Mouse (Mus musculus) CH12.LX (cell line): ENCODE measurements around the gene Arsb. TPM values are rescaled to one million over a fixed set of nuclear protein-coding genes. Genes with fewer than 3 reads are reported as not detected.

Experiments used
- DNase-seq: peaks from one replicate; pipeline ENCODE4 v3.0.0-alpha.2; 2013; ENCODE audit errors: extremely low read depth
- H3K27ac ChIP-seq: 2 replicates; pipeline ENCODE4 v1.5.1; 2012; ENCODE audit warnings: low read depth, mild to moderate bottlenecking, control low read depth, moderate library complexity; ENCODE audit not compliant: insufficient read depth
- H3K27me3 ChIP-seq: replicated peaks from 2 replicates; pipeline ENCODE3; 2012; ENCODE audit warnings: inconsistent platforms
- H3K36me3 ChIP-seq, 2 experiments: replicated peaks in 1 of 2; 2 replicates each; pipeline versions ENCODE3 to v1.6.1; 2012; ENCODE audit warnings: inconsistent platforms in 1 of 2, low read length in 1 of 2, mild to moderate bottlenecking in 1 of 2, mixed read lengths in 1 of 2, moderate library complexity in 1 of 2; ENCODE audit not compliant: control insufficient read depth in 1 of 2, insufficient read depth in 1 of 2
- H3K4me1 ChIP-seq, 2 experiments: 2 replicates each; pipeline ENCODE4 v1.6.1; 2012; ENCODE audit warnings: inconsistent platforms in 1 of 2, moderate library complexity in 1 of 2; ENCODE audit not compliant: insufficient read depth in 2 of 2, control insufficient read depth in 1 of 2
- H3K4me2 ChIP-seq: 2 replicates; pipeline ENCODE4 v1.6.1; 2012; ENCODE audit warnings: low read depth, mild to moderate bottlenecking, control low read depth; ENCODE audit not compliant: poor library complexity, insufficient read depth, severe bottlenecking
- H3K4me3 ChIP-seq, 3 experiments: fragments of 150-350 bp in 1 of 3; sonication (generic) in 1 of 3; replicated peaks in 1 of 3; 2 replicates each; pipeline versions ENCODE3 to v1.5.1; 2011 to 2012; ENCODE audit warnings: low read depth in 2 of 3, low read length in 2 of 3, mild to moderate bottlenecking in 2 of 3, moderate library complexity in 2 of 3, control low read depth in 1 of 3, improper control_type of control experiment in 1 of 3, inconsistent platforms in 1 of 3, mixed read lengths in 1 of 3; ENCODE audit not compliant: poor library complexity in 1 of 3
- H3K79me2 ChIP-seq: replicated peaks from 2 replicates; pipeline ENCODE4 v1.6.1; 2012; ENCODE audit warnings: mild to moderate bottlenecking, moderate library complexity; ENCODE audit not compliant: control insufficient read depth, poor library complexity, insufficient read depth, severe bottlenecking; ENCODE audit errors: extremely low read depth
- H3K9ac ChIP-seq: 2 replicates; pipeline ENCODE4 v1.6.1; 2012; ENCODE audit warnings: low read depth, mild to moderate bottlenecking, control low read depth, moderate library complexity; ENCODE audit not compliant: insufficient read depth
- H3K9me3 ChIP-seq: replicated peaks from 2 replicates; pipeline ENCODE3; 2012; ENCODE audit warnings: low read length, inconsistent platforms, mixed read lengths
- BHLHE40 ChIP-seq: IDR thresholded peaks from 2 replicates; pipeline ENCODE4 v1.6.1; 2011; ENCODE audit warnings: mild to moderate bottlenecking, low read depth, low read length, improper control_type of control experiment
- CHD1 ChIP-seq: IDR thresholded peaks from 2 replicates; pipeline ENCODE4 v1.6.1; 2012; ENCODE audit warnings: low read depth, low read length, improper control_type of control experiment, inconsistent platforms
- CHD2 ChIP-seq: IDR thresholded peaks from 2 replicates; pipeline ENCODE4 v1.6.1; 2011; ENCODE audit warnings: low read length, improper control_type of control experiment
- ETS1 ChIP-seq: conservative IDR thresholded peaks from 2 replicates; pipeline ENCODE4 v1.6.1; 2012; ENCODE audit warnings: low read depth, mild to moderate bottlenecking, inconsistent platforms, low read length, improper control_type of control experiment, moderate library complexity
- JUN ChIP-seq: IDR thresholded peaks from 2 replicates; pipeline ENCODE4 v1.6.1; 2011; ENCODE audit warnings: low read depth, mild to moderate bottlenecking, low read length, improper control_type of control experiment, moderate library complexity; ENCODE audit not compliant: insufficient read depth
- MAFK ChIP-seq: IDR thresholded peaks from 2 replicates; pipeline ENCODE4 v1.6.1; 2011; ENCODE audit warnings: low read length, improper control_type of control experiment; ENCODE audit not compliant: insufficient replicate concordance
- MAX ChIP-seq: IDR thresholded peaks from 2 replicates; pipeline ENCODE4 v1.6.1; 2011; ENCODE audit warnings: low read length, improper control_type of control experiment
- MAZ ChIP-seq: IDR thresholded peaks from 2 replicates; pipeline ENCODE4 v1.6.1; 2012; ENCODE audit warnings: low read depth, mild to moderate bottlenecking, inconsistent platforms, low read length, improper control_type of control experiment, moderate library complexity
- MYC ChIP-seq: IDR thresholded peaks from 2 replicates; pipeline ENCODE4 v1.6.1; 2011; ENCODE audit warnings: low read depth, mild to moderate bottlenecking, improper control_type of control experiment, low read length
- NELFE ChIP-seq: IDR thresholded peaks from 2 replicates; pipeline ENCODE4 v1.6.1; 2011; ENCODE audit warnings: low read depth, low read length, improper control_type of control experiment
- POLR2AphosphoS2 ChIP-seq: IDR thresholded peaks from 2 replicates; pipeline ENCODE4 v1.6.1; 2011; ENCODE audit warnings: low read depth, low read length, improper control_type of control experiment
- RAD21 ChIP-seq: IDR thresholded peaks from 2 replicates; pipeline ENCODE4 v1.6.1; 2011; ENCODE audit warnings: low read depth, mild to moderate bottlenecking, low read length, improper control_type of control experiment, moderate library complexity
- SMC3 ChIP-seq: IDR thresholded peaks from 2 replicates; pipeline ENCODE4 v1.6.1; 2011; ENCODE audit warnings: low read depth, low read length, improper control_type of control experiment
- TBP ChIP-seq: conservative IDR thresholded peaks from 2 replicates; pipeline ENCODE4 v1.6.1; 2011; ENCODE audit warnings: low read depth, low read length, improper control_type of control experiment
- TCF12 ChIP-seq: IDR thresholded peaks from 2 replicates; pipeline ENCODE4 v1.6.1; 2014; ENCODE audit warnings: low read depth, mild to moderate bottlenecking, inconsistent platforms, low read length, improper control_type of control experiment
- USF1 ChIP-seq: IDR thresholded peaks from 2 replicates; pipeline ENCODE4 v1.6.1; 2014; ENCODE audit warnings: low read depth, mild to moderate bottlenecking, inconsistent platforms, low read length, improper control_type of control experiment
- ZKSCAN1 ChIP-seq: IDR thresholded peaks from 2 replicates; pipeline ENCODE4 v1.6.1; 2012; ENCODE audit warnings: low read depth, inconsistent platforms, low read length, improper control_type of control experiment, borderline replicate concordance
- ZMIZ1 ChIP-seq: IDR thresholded peaks from 2 replicates; pipeline ENCODE4 v1.6.1; 2012; ENCODE audit warnings: low read depth, mild to moderate bottlenecking, inconsistent platforms, low read length, improper control_type of control experiment
- ZNF384 ChIP-seq: IDR thresholded peaks from 2 replicates; pipeline ENCODE4 v1.6.1; 2012; ENCODE audit warnings: low read depth, low read length, improper control_type of control experiment, inconsistent platforms
- dilution Hi-C: fragments of 300-500 bp; cut with MboI; formaldehyde crosslinking; loops from 2 replicates; pipeline ENCODE4 v1.14.3; 2020; ENCODE audit warnings: low sequenced_read_pairs; ENCODE audit not compliant: extremely low pct_unique_long_range_greater_than_20kb, extremely low pct_ligation_motif_present
- in situ Hi-C: fragments of 300-500 bp; cut with MboI; formaldehyde crosslinking; loops from 3 replicates; pipeline ENCODE4 v1.14.3; 2019; ENCODE audit warnings: low sequenced_read_pairs, low pct_ligation_motif_present, low pct_unique_long_range_greater_than_20kb, mixed read lengths
- polyA plus RNA-seq: library from polyadenylated mRNA; unstranded; fragments of >175 nt; gene quantifications from 2 replicates; pipeline ENCODE4 v1.2.1, GENCODE M21; 2012; ENCODE audit warnings: low read depth; ENCODE audit not compliant: insufficient read length
- total RNA-seq, 2 experiments: library from RNA; depleted of rRNA; stranded (reverse); fragments of 300-350 nt in 1 of 2; fragments of >200 nt in 1 of 2; gene quantifications; 2 replicates each; pipeline ENCODE4 v1.2.3; 2012 to 2014

The Arsb gene
- total and polyA plus RNA-seq, 3 experiments: 1.0 to 9.8 (median 2.0) TPM

- Histone ChIP-seq H3K4me2 (no peak overlapping the region), H3K9ac (no peak overlapping the region), H3K27ac (no peak overlapping the region), H3K9me3 (no peaks in the 10 kb centered on the region), H3K79me2 (no peaks in the 10 kb centered on the region), H3K27me3 (no peaks in the 10 kb centered on the region), H3K4me3 (no peak overlapping the region), H3K36me3 (no peaks in the 10 kb centered on the region), H3K4me1 (no peaks in the 10 kb centered on the region)
- dilution Hi-C loops (no loop called here), in situ Hi-C loops (no loop called here)
- TF ChIP-seq MAFK (no peak), MAZ (no peak), ZNF384 (no peak), SMC3 (no peak), MYC (no peak), CHD1 (no peak), ZMIZ1 (no peak), BHLHE40 (no peak), TCF12 (no peak), MAX (no peak), ETS1 (no peak), TBP (no peak)
- no peak for DNase-seq
Measured at GRCm38 (mm10) chr13:93951555-93951954, 180.1 kb downstream of the Arsb start.

DNA sequence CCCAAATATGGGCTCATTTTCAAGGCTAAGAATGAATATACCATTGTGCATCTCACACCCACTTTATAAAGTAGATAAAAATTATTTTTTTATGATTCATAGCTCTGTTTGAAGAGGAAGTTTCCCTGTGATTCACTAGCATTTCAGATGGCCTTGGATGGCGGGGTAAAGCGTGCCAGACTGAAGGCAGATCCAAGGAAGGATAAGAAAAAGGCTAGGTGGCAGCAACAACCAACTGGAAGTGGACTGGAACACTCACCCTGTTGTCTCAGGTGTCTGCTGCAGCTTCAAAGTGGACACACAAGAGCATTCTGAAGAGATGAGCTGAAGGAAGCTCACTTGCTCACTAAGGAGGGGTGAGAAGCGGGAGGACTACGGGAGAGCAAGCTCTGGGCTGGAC is 181.0 kb downstream of the Arsb start:
- H3K4me2 ChIP-seq: no peak overlapping the region
- TF ChIP-seq CHD1 (no peak), RAD21 (no peak; the same call in 1 of the 2 replicates), ZNF384 (no peak), POLR2AphosphoS2 (no peak), NELFE (no peak)
- TF ChIP-seq, all 38 proteins: peak for 0
- Histone ChIP-seq H3K4me1 (no peaks in the 10 kb centered on the region), H3K9me3 (no peaks in the 10 kb centered on the region), H3K79me2 (no peaks in the 10 kb centered on the region), H3K27ac (no peak overlapping the region), H3K36me3 (no peaks in the 10 kb centered on the region), H3K9ac (no peak overlapping the region), H3K27me3 (no peaks in the 10 kb centered on the region), H3K4me3 (no peak overlapping the region)
- in situ Hi-C loops: no loop called here
- DNase-seq: no peak
- dilution Hi-C loops: no loop called here

- Histone ChIP-seq H3K36me3 (no peaks in the 10 kb centered on the region), H3K27me3 (no peaks in the 10 kb centered on the region), H3K4me2 (no peak overlapping the region), H3K27ac (no peak overlapping the region), H3K4me3 (no peak overlapping the region)
- in situ Hi-C loops: no loop called here
- TF ChIP-seq JUN (no peak), USF1 (no peak), ZKSCAN1 (no peak), MAZ (no peak), CHD2 (no peak), TBP (no peak)
- TF ChIP-seq, all 38 proteins: peak for 0
- DNase-seq: no peak
- dilution Hi-C loops: no loop called here
- H3K4me1 ChIP-seq: no peaks in the 10 kb centered on the region
- no peaks in the 10 kb centered on the region for H3K79me2 ChIP-seq
- no peak overlapping the region for H3K9ac ChIP-seq
- no peaks in the 10 kb centered on the region for H3K9me3 ChIP-seq
Measured at GRCm38 (mm10) chr13:93957907-93958306, 186.5 kb downstream of the Arsb start.
